Mouse (Mus musculus): ENCODE data around the gene Cadps.

GRCm38 (mm10) chr14:12344746-12345240 is 478.1 kb downstream of the Cadps start:
- TF ChIP-seq CTCF (IDR thresholded peaks at IDR 0.05; ENCODE audit: low read depth, low read length) (no peak), POLR2A (IDR thresholded peaks at IDR 0.05; ENCODE audit: extremely low read depth, insufficient read depth, low read length) (no peak)
